Mouse (Mus musculus): ENCODE data around the gene Olfr67. TPM values are rescaled to one million over a fixed set of nuclear protein-coding genes. Genes with fewer than 3 reads are reported as not detected.
"Not testable (repeated sequence)": the region's sequence is repeated elsewhere in the genome, so short reads cannot be mapped to it uniquely, and the experiment has no call there.

Gene Olfr67
- polyA plus RNA-seq, 1 experiment from 2014 or later, result not detected

DNA sequence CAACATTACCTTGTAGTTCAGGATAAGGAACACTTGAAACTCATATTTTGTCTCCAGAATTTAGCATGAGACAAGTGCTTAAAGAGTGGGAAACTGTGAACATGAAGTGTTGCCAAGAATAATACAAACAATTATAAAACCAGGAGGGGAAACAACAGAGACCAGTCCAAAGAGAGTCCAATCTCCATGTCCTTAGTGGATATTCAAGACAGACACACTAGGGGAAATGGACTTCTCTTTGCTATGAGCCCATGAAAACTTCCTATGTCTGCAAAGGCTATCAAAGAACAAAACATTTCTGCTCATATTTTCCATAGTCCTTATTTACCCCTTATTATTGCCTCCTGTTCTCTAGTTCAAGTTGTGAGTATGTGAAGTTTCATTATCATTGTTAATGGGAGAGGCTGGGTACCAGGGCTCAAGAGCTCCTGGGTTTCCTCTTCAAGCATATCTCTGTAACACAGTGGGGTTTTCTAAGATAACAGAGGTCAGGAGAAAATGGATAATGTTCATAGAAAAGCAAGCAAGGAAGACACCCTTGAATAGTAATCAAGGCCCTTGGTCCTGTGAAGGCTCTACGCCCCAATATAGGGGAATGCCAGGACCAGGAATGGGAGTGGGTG lies 19.7 kb upstream of the Olfr67 start:
- no peaks in the 10 kb centered on the region for H3K27me3 ChIP-seq
- DNase-seq (ENCODE audit: low read depth, low spot score) (no peak), ATAC-seq (no peak)
- CTCF ChIA-PET, result no interaction called here
- in situ Hi-C loops (cut with MboI; ENCODE audit: low pct_unique_long_range_greater_than_20kb), result no loop called here
- no peak for TF ChIP-seq CTCF (IDR thresholded peaks at IDR 0.05)
- POLR2A ChIA-PET, result no interaction called here

DNA sequence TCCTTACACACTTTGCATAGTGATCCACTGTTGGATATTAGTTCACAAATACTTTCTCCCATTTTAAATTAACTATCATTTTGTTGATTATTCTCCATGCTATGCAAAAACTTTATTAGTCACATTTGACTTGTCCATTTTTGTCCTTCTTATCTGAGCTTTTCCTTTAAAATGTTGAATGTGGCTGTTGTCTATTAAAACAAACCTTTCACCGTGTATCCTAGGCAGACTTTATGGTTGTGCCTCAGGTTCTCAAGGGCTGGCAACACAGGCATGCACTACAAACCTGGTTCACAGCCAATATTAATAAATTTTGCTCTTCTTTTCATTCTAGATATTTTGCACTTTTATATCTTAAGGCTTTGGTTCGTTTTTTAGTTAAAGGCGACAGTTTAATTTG lies 19.1 kb upstream of the Olfr67 start:
- TF ChIP-seq CTCF (IDR thresholded peaks at IDR 0.05), result no peak
- no peak for ATAC-seq
- POLR2A ChIA-PET, result no interaction called here
- no peaks in the 10 kb centered on the region for H3K27me3 ChIP-seq
- DNase-seq (ENCODE audit: low read depth, low spot score), result no peak
- CTCF ChIA-PET, result no interaction called here
- in situ Hi-C loops (cut with MboI; ENCODE audit: low pct_unique_long_range_greater_than_20kb), result no loop called here

DNA sequence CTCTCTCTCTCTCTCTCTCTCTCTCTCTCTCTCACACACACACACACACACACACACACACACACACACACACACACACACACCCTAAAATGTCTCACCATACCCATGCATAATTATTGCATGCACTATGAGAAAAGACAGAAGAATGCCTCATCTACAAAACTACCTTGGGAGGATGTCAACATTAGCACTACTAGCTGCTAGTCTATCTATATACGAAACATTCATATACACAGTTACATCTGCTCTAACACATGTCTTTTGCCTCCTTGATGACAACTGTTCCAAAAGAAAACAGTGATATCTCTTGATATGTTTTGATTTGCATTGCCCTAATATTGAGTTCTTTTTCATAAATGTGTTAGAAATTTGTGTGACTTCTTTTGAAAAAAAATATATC lies 18.7 kb upstream of the Olfr67 start:
- TF ChIP-seq CTCF (IDR thresholded peaks at IDR 0.05), result no peak
- no peaks in the 10 kb centered on the region for H3K27me3 ChIP-seq
- DNase-seq (ENCODE audit: low read depth, low spot score) (no peak), ATAC-seq (no peak)
- in situ Hi-C loops (cut with MboI; ENCODE audit: low pct_unique_long_range_greater_than_20kb), result no loop called here
- CTCF ChIA-PET, result no interaction called here
- POLR2A ChIA-PET, result no interaction called here

DNA sequence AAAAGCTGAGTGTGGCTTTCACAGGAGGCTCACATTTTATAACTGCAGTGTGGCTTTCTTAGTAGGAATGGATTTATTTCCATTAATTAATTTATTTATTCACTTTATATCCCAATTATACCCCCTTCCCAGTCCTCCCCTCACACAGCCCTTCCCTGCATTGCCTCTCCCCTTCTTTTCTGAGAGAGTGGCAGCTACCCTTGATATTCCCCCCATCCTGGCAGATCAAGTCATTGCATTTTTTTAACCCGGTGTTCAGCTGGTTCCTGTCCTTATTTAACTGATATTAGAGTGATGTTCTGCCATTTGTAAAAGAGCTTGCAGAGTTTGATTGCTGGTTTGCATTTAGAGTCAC lies 18.2 kb upstream of the Olfr67 start:
- DNase-seq (ENCODE audit: low read depth, low spot score), result no peak
- in situ Hi-C loops (cut with MboI; ENCODE audit: low pct_unique_long_range_greater_than_20kb), result no loop called here
- H3K27me3 ChIP-seq, result no peaks in the 10 kb centered on the region
- CTCF ChIA-PET, result no interaction called here
- POLR2A ChIA-PET, result no interaction called here
- TF ChIP-seq CTCF (IDR thresholded peaks at IDR 0.05), result no peak
- ATAC-seq, result no peak

DNA sequence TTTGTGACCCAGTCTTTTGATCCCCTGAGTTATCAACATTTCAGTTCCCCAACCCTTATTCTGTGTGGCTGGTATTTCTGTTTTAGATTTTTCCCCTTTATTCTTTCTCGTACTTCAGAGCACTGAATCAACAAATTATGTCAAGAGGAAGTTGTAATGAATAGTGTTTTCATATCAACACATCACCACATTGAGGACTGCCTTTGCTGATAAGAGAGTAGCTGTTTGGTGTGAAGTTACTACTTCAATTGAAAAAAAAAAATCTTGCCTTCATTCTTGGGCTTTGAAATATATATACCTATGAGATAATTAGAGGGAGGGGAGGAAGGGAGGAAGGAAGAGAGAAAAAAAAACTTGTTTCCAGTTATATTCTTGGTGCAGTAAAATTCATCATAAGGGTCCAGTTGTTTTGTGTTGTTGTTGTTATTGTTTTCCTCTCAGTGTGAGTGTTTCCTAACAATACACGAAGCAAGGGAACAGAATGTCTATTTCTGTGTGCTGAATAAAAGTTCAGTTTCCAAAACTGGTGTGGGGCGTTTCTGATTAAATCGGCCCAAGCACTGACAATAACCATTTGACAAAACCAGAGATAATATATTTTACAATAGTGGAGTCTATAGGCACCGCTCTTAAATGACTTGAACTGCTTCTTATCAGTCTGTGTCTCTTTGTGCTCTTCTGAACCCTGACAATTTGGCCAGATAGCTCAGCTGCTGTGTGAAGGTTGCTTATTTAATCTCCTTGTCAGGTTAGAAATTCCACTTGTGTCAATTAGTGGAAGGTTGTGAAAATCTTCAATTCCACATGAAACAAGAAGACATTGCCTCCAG lies 17.6 kb upstream of the Olfr67 start:
- in situ Hi-C loops (cut with MboI; ENCODE audit: low pct_unique_long_range_greater_than_20kb), result no loop called here
- no peaks in the 10 kb centered on the region for H3K27me3 ChIP-seq
- ChIA-PET POLR2A (no interaction called here), CTCF (no interaction called here)
- ATAC-seq (no peak), DNase-seq (ENCODE audit: low read depth, low spot score) (no peak)
- no peak for TF ChIP-seq CTCF (IDR thresholded peaks at IDR 0.05)

DNA sequence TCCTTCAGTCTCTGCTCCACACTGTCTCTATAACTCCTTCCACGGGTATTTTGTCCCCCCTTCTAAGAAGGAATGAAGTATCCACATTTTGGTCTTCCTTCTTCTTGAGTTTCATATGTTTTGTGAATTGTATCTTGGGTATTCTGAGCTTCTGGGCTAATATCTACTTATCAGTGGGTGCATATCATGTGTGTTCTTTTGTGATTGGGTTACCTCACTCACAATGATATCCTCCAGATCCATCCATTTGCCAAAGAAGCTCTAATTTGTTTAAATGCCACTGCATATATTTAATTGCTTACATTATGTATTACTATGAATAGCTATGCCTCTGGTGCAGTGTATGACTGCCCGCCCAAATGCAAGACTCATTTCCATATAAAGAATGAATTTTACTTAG lies 16.5 kb upstream of the Olfr67 start:
- CTCF ChIA-PET; DNase-seq (ENCODE audit: low read depth, low spot score); ATAC-seq; POLR2A ChIA-PET; in situ Hi-C loops (cut with MboI; ENCODE audit: low pct_unique_long_range_greater_than_20kb); H3K27me3 ChIP-seq: not testable (repeated sequence)

DNA sequence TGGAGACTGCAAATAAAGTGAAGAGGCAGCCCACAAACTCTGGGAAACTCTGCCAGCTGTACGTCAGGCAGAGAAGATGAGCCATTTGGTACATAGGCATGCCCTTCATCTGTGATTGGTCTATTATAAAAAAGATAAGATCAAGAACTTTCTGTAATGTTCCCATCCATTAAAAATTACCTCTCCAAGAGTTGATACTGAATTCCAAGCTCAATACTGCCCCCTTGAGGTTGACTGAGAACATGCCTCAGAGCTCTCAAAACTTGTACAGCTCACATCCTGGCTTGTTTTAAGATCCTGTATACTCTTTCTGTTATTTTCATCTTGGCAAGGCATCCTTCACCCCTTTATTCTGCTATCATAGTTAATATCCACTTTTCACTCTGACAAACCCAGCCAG lies 15.2 kb upstream of the Olfr67 start:
- CTCF ChIA-PET, result no interaction called here
- no peaks in the 10 kb centered on the region for H3K27me3 ChIP-seq
- POLR2A ChIA-PET, result no interaction called here
- in situ Hi-C loops (cut with MboI; ENCODE audit: low pct_unique_long_range_greater_than_20kb), result no loop called here
- TF ChIP-seq CTCF (IDR thresholded peaks at IDR 0.05), result peak; percentile 39
- DNase-seq (ENCODE audit: low read depth, low spot score), result no peak
- no peak for ATAC-seq

DNA sequence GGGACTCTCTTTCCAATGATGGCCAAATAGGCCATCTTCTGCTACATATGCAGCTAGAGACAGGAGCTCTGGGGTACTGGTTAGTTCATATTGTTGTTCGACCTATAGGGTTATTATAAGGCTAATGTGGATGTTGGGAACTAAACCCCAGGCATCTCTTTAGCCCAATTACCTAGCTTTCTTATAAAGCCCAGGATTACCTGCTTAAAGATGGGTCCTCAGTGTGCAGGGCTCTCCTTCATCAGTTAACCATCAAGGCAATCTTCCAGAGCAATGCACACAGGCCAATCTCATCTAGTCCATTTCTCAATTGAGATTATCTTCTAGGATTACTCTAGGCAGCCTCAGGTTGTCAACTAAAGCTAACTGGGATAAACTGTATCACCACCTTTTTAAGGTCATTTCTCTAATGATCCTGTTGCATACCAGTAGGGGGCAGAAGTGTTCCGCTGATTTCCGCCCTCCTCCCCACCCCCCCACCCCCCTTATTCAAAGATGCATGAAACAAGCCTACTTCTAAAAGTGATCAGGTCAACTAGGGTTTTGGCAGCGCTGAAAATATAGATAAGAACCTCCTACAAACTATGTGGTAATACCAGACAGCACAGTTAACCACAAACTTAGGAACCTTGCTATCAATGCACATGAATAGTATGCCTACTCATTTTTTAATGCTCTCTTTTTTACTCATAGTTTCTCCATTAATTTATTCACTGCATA lies 1.2 kb upstream of the Olfr67 start:
- POLR2A ChIA-PET, result no interaction called here

DNA sequence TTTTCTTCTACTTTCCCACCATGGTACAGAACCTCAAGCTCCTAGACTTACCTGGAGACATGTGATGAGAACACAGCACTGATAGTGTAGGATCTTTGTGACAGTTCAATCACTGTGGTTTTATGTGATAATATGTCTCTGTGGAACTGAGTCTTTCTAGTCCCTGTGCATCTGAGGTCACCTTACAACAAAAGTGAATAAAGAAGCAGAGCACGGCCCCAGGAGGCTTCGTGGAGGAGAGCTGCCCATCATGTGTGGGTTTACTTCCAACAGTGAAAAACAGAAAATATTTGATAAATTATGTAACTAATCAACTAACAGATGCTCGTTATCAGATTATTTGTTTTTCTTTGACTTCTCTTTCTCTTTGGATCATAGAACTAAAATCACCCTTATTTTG lies 12.0 kb downstream of the Olfr67 start, which contains the start of gene Olfr68:
Gene Olfr68 (minus strand): TSS at position 101 of the 400 bp plus-strand sequence.
- TF ChIP-seq CTCF (IDR thresholded peaks at IDR 0.05), result no peak

More for the DNA sequence above, 1.2 kb upstream of the Olfr67 start:
- in situ Hi-C loops (cut with MboI; ENCODE audit: low pct_unique_long_range_greater_than_20kb), result no loop called here
- CTCF ChIA-PET, result no interaction called here
- DNase-seq (ENCODE audit: low read depth, low spot score), result no peak
- no peaks in the 10 kb centered on the region for H3K27me3 ChIP-seq
- no peak for TF ChIP-seq CTCF (IDR thresholded peaks at IDR 0.05)
- ATAC-seq, result no peak

DNA sequence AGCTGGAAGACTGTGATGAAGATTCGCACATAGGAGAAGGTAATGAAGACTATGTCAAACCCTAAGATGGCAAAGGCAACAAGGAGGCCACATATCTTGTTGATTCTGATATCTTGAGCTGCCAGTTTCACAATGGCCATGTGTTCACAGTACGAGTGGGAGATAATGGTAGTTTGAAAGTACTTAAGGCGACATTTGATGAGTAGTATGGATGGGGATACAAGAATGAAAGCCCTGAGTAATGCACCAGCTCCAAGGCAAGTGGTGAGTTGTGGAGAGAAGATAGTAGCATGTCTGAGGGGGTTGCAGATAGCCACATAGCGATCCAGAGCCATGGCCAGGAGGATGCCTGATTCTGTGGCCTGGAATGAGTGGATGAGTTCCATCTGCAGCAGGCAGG lies 14.0 kb downstream of the Olfr67 start:
- in situ Hi-C loops (cut with MboI; ENCODE audit: low pct_unique_long_range_greater_than_20kb); CTCF ChIA-PET; H3K27me3 ChIP-seq; ATAC-seq; POLR2A ChIA-PET; DNase-seq (ENCODE audit: low read depth, low spot score): not testable (repeated sequence)

More for the DNA sequence above, 12.0 kb downstream of the Olfr67 start, which contains the start of gene Olfr68:
- in situ Hi-C loops (cut with MboI; ENCODE audit: low pct_unique_long_range_greater_than_20kb), result no loop called here
- no peak for ATAC-seq
- no peak for DNase-seq (ENCODE audit: low read depth, low spot score)
- POLR2A ChIA-PET, result no interaction called here
- H3K27me3 ChIP-seq, result no peaks in the 10 kb centered on the region
- CTCF ChIA-PET, result no interaction called here

DNA sequence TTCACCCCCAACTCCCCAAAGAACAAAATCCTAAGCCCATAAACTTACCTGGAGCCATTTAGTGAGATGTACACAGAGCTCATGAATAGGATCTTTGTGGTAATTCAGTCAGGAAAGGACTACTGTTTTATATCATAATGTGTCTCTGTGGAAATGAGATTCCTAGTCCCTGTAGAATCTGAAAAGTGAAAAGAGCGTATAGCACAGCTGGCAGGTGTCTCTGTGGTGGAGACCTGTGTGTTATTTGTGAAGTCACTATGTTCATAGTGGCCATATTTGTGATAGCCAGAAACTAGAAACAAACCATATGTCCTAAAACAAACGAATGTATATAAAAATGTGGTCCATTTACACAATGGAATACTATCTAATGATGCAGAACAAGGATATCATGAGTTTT lies 20.1 kb downstream of the Olfr67 start, which contains the start of gene Olfr69:
Gene Olfr69 (minus strand): TSS at position 101 of the 400 bp plus-strand sequence.
- ChIA-PET CTCF (no interaction called here), POLR2A (no interaction called here)
- DNase-seq (ENCODE audit: low read depth, low spot score) (no peak), ATAC-seq (no peak)
- no peaks in the 10 kb centered on the region for H3K27me3 ChIP-seq
- no peak for TF ChIP-seq CTCF (IDR thresholded peaks at IDR 0.05)
- in situ Hi-C loops (cut with MboI; ENCODE audit: low pct_unique_long_range_greater_than_20kb), result no loop called here

DNA sequence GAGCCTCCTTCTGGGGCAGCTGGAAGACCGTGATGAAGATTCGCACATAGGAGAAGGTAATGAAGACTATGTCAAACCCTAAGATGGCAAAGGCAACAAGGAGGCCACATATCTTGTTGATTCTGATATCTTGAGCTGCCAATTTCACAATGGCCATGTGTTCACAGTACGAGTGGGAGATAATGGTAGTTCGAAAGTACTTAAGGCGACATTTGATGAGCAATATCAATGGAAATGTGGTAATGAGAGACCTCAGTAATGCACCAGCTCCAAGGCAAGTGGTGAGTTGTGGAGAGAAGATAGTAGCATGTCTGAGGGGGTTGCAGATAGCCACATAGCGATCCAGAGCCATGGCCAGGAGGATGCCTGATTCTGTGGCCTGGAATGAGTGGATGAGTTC lies 23.9 kb downstream of the Olfr67 start:
- H3K27me3 ChIP-seq; POLR2A ChIA-PET; ATAC-seq; DNase-seq (ENCODE audit: low read depth, low spot score); CTCF ChIA-PET; in situ Hi-C loops (cut with MboI; ENCODE audit: low pct_unique_long_range_greater_than_20kb): not testable (repeated sequence)

DNA sequence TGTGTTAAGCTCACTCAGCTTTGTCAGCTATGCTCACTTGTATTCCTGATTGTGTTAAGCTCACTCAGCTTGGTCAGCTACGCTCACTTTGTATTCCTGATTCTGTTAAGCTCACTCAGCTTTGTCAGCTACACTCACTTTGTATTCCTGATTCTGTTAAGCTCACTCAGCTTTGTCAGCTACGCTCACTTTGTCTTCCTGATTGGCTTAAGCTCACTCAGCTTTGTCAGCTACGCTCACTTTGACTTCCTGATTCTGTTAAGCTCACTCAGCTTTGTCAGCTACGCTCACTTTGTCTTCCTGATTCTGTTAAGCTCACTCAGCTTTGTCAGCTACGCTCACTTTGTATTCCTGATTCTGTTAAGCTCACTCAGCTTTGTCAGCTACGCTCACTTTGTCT lies 29.4 kb downstream of the Olfr67 start:
- CTCF ChIA-PET; ATAC-seq; POLR2A ChIA-PET; in situ Hi-C loops (cut with MboI; ENCODE audit: low pct_unique_long_range_greater_than_20kb); H3K27me3 ChIP-seq; DNase-seq (ENCODE audit: low read depth, low spot score): not testable (repeated sequence)

All from Patski (cell line).